35 mouse cellular contexts compared by ENCODE assay signal in genomic region chr17:63060814-63061213, GRCm38 (mm10).
"Had no signal": no experiment of that assay in that cellular context is flagged by ENCODE, and none has a peak within 500 bp of the region (broad histone marks: within the 10 kb centered on the region; RNA-seq: fewer than 3 reads in every experiment).

No protein-coding gene starts in this region.

- ATAC-seq: hindbrain, embryonic 16.5 days; hindbrain, postnatal 0 days; inflammation-experienced regulatory T-cells, adult 6 months; intestine, embryonic 15.5 days; intestine, embryonic 16.5 days; intestine, postnatal 0 days had no signal

- H3K27ac ChIP-seq: heart, embryonic 10.5 days; heart, embryonic 13.5 days; heart, embryonic 15.5 days; hindbrain, embryonic 10.5 days; hindbrain, embryonic 12.5 days; hindbrain, embryonic 13.5 days; hindbrain, embryonic 14.5 days; hindbrain, embryonic 15.5 days; hindbrain, postnatal 0 days; intestine, embryonic 15.5 days; kidney, embryonic 15.5 days; kidney, postnatal 0 days; layer of hippocampus, adult 2 months had no signal

- H3K9me3 ChIP-seq: heart, embryonic 10.5 days; heart, embryonic 12.5 days; heart, embryonic 13.5 days; heart, embryonic 15.5 days; hindbrain, embryonic 10.5 days; hindbrain, embryonic 12.5 days; hindbrain, embryonic 13.5 days; hindbrain, embryonic 15.5 days; intestine, embryonic 15.5 days; kidney, embryonic 15.5 days had no signal

- H3K9ac ChIP-seq: heart, embryonic 12.5 days; heart, embryonic 13.5 days; heart, embryonic 15.5 days; hindbrain, embryonic 12.5 days; hindbrain, embryonic 13.5 days; hindbrain, embryonic 14.5 days; hindbrain, embryonic 15.5 days; intestine, embryonic 15.5 days; kidney, embryonic 15.5 days had no signal

- H3K36me3 ChIP-seq: heart, embryonic 10.5 days; heart, embryonic 12.5 days; heart, embryonic 15.5 days; hindbrain, embryonic 10.5 days; hindbrain, embryonic 12.5 days; hindbrain, embryonic 13.5 days; hindbrain, embryonic 15.5 days; intestine, embryonic 15.5 days; kidney, embryonic 15.5 days had no signal

- H3K4me2 ChIP-seq: heart, embryonic 11.5 days; heart, embryonic 12.5 days; heart, embryonic 13.5 days; heart, embryonic 15.5 days; hindbrain, embryonic 12.5 days; hindbrain, embryonic 13.5 days; hindbrain, embryonic 14.5 days; hindbrain, embryonic 15.5 days; intestine, embryonic 15.5 days; kidney, embryonic 15.5 days had no signal

- H3K4me1 ChIP-seq: heart, embryonic 10.5 days; heart, embryonic 12.5 days; heart, embryonic 13.5 days; heart, embryonic 15.5 days; hindbrain, embryonic 10.5 days; hindbrain, embryonic 15.5 days; intestine, embryonic 15.5 days; kidney, embryonic 15.5 days had no signal

- H3K4me3 ChIP-seq: heart, embryonic 10.5 days; heart, embryonic 12.5 days; heart, embryonic 13.5 days; heart, embryonic 15.5 days; hindbrain, embryonic 10.5 days; hindbrain, embryonic 12.5 days; hindbrain, embryonic 13.5 days; hindbrain, embryonic 15.5 days; intestine, embryonic 15.5 days; kidney, embryonic 15.5 days; layer of hippocampus, adult 2 months had no signal

- H3K27me3 ChIP-seq: heart, embryonic 12.5 days; heart, embryonic 13.5 days; heart, embryonic 15.5 days; hindbrain, embryonic 12.5 days; hindbrain, embryonic 13.5 days; hindbrain, embryonic 15.5 days; intestine, embryonic 15.5 days; kidney, embryonic 15.5 days had no signal

- DNase-seq: heart, postnatal 10 days; heart, postnatal 14 days; heart, postnatal 36 days; heart, postnatal 4 days; kidney, adult 11 months; kidney, adult 18-20 months; kidney, adult 2 months; kidney, adult 8-10 months; kidney, adult 9 months; kidney, postnatal 10 days; kidney, postnatal 14 days; kidney, postnatal 25 days; kidney, postnatal 36 days; kidney, postnatal 4 days; layer of hippocampus, adult 9-11 months; layer of hippocampus, postnatal 36 days had no signal
